Mouse (Mus musculus) E14TG2a.4 (cell line): ENCODE measurements around the gene Ddx27.

Experiments used
- CTCF ChIP-seq: conservative IDR thresholded peaks from 2 replicates; pipeline ENCODE4 v1.5.1; 2014; ENCODE audit warnings: low read length
- NANOG ChIP-seq: IDR thresholded peaks from 2 replicates; pipeline ENCODE4 v1.6.1; 2014; ENCODE audit warnings: borderline replicate concordance, low read length, mixed read lengths

DNA sequence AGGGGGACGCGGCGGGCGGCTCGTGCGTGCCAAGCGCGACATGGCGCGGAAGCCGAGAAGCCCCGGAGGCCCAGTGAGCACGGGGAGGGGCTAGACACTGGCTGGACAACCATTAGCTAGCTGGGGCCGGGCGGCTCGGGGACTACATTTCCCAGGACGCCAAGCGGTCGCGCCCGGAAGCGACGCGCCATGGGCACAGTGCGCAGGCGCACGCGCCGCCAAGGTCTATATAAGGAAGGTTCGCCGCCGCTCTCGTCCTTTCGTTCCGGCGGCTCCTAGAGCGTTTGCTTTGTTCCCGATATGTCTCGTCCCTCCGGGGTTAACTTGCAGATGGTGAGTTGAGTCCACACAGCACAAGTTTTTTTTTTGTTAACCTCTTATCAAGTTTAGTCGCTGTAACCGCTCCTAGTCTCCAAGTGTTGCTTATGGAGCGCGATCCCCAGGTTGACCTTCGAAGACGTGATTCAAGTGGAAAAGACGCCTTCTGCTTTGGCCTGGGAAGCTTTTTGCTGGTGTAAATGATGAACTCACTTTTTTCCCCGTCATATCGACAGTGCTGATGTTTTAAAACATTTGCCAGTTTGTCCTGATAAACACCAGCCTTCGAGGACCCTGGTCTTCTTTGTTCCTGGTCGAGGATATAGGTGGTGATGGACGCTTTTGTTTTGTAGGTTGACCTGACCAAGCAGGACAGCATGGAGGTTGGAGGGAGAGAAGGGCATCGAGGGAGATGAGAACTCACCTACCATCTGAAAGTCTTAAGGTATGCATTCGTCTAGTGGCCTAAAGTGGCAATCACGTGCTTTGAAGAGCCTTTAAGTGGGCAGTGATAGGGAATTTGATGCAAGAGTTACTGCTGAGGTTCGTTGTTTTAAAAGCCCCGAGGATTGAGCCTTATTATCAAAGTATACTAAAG, 48.2 kb downstream of the Ddx27 start, which contains the start of gene Znfx1:
- TF ChIP-seq CTCF = no peak
- no peak for TF ChIP-seq NANOG
